Mouse (Mus musculus) ovary, adult 18-20 months (tissue): ENCODE measurements around the gene Cdk19.
"Not testable (repeated sequence)": the region's sequence is repeated elsewhere in the genome, so short reads cannot be mapped to it uniquely, and the experiment has no call there.

Experiments used
- DNase-seq: peaks from one replicate; pipeline ENCODE4 v3.0.0; 2022; ENCODE audit warnings: low spot score, mixed read lengths

The Cdk19 gene

GRCm38 (mm10) chr10:40479621-40480193, 140.3 kb downstream of the Cdk19 start:
- DNase-seq: no peak

GRCm38 (mm10) chr10:40481534-40481933, 142.2 kb downstream of the Cdk19 start:
- DNase-seq: no peak

DNA sequence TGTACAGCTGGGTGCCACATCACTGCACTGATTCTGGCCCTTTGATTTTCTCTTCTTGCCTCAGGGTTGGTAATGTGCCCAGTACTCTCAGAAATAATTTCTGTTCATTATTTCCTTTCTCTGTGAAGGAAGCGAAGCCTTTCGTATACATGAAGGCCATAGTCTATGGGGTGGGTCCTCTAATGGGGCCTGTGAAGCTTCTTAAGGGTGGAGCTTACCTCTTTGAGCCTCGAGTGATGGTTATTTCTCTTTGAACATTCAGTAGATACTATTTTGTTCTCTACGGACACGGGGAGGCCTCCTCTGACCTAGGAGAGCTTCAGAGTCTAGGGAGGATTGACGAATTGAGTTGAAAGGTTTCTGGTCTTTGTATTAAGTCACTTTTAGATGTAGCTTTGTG, 142.9 kb downstream of the Cdk19 start:
- DNase-seq: no peak

- no peak for DNase-seq
Observed at GRCm38 (mm10) chr10:40489086-40489796, 149.9 kb downstream of the Cdk19 start.

DNA sequence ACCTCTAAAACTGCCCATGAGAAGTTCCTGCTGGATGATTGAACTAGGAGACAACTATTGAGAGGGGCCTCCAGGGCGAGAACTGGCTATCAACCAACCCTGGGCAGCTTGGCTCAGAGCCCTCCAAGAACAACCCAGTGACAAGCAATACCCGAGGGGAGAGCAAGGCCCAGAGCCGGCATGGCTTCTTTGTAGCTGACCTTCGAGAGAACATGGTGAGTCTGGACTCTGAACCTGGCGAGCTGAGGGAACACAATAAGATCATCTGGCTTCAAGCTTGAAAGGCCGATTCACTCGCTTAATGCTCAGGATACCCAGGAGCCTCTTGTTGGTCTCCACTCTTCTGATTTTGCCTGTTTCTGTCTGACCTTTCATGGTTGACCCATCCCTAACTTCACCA, 151.8 kb downstream of the Cdk19 start:
- no peak for DNase-seq

DNA sequence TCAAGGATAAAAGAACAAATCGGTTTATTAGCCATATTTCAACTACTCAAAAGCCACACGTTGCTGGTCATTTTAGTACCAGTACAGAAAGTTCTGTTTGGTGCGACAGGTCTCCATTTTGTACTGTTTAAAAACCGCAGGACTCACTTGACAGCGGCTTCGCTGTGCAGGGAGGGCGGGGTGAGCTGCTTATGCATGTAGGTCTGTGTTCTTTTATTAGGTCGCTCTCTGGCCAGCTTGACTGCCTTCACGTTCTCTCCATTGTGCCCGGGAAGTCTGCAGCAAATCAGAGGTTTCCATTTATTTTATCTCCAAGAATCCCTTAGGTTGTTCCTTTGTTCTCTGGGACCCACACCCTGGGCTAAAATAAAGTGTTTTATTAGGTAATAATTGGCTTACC, 152.4 kb downstream of the Cdk19 start:
- no peak for DNase-seq

- DNase-seq: no peak
Observed at GRCm38 (mm10) chr10:40494181-40495162, 155.1 kb downstream of the Cdk19 start.

DNA sequence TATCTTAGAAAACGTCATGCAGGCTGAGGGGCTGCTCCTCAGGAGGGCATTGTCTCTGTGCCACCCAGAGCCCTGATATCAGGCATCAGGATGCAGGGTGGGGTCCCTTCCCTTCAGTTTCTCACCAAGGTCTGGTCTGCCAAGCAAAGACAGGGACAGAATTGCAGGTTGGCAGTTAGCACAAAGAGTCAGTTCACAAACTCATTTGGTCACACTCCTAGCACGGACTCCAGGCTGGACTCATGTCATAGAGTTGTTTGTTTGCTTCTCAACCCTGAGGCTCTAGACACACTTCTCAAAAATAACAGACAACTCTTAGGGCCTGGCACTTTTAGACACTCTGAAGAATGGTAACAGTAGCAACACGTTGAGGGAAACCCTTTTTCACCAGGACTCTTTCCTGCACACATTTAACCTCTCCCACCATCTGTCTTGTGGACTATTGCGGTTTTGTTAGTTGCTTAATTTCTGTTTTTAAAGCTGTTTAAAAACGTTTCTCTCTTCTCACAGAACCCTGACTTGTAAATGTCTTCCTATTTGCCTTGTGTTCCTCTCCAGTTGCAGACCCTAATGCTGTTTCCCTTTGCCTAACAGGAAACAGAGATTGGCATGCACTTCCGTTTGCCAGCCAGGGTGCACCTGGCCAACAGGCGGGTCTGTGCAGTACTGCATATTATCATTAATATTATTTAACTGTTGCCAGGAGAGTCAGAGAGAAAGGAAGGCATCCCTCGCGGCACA, 158.1 kb downstream of the Cdk19 start:
- DNase-seq: no peak

DNA sequence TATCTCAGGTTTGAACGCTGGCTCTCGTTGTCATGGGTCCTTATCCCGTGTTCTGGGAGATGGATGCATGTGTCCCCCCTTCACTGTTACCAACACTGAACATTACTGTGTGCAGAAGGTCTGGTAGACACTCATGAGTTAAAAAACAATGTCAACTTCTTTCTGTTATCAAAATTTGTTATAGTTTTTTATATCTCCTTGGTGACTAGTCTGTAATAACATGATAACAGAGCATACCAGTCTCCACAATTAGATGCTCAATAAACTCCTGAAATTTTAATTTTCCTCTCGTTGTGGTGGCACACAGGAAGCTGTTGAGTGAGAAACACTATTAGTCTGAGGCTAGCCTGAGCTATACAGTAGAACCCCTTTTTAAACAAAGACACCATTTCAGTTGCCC, 159.1 kb downstream of the Cdk19 start:
- no peak for DNase-seq

GRCm38 (mm10) chr10:40499314-40500252, 160.2 kb downstream of the Cdk19 start:
- DNase-seq: peak; percentile 31

- peak; percentile 32 for DNase-seq
Observed at GRCm38 (mm10) chr10:40500723-40501245, 161.4 kb downstream of the Cdk19 start.

GRCm38 (mm10) chr10:40502734-40503133, 163.4 kb downstream of the Cdk19 start:
- no peak for DNase-seq

GRCm38 (mm10) chr10:40510356-40510755, 171.0 kb downstream of the Cdk19 start:
- no peak for DNase-seq

GRCm38 (mm10) chr10:40511221-40511677, 171.9 kb downstream of the Cdk19 start:
- no peak for DNase-seq

GRCm38 (mm10) chr10:40512185-40512584, 172.8 kb downstream of the Cdk19 start:
- no peak for DNase-seq

- DNase-seq: not testable (repeated sequence)
Observed at GRCm38 (mm10) chr10:40512996-40513395, 173.6 kb downstream of the Cdk19 start.

GRCm38 (mm10) chr10:40515225-40515681, 175.9 kb downstream of the Cdk19 start:
- no peak for DNase-seq

GRCm38 (mm10) chr10:40516421-40516820, 177.1 kb downstream of the Cdk19 start:
- DNase-seq: no peak

DNA sequence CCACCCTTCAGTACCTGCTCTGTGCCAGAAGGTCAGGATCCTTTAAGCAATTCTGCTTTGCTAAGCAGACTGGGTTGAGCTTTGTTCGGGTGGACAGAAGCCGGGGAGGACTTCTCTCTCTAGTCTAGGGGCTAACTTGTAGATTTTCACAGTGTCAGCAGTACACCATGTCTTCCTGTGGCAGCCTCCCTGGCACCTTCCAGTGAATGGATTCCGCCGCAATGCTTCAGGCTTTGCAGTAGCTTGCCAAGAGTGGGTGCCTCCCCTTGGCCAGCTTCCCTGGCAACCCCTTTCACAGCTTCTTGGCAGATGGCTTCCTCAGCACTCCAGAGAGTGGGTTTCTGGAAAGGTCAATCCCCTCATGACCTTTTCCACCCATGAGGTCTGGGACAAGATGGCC, 180.2 kb downstream of the Cdk19 start:
- DNase-seq: peak; percentile 37

DNA sequence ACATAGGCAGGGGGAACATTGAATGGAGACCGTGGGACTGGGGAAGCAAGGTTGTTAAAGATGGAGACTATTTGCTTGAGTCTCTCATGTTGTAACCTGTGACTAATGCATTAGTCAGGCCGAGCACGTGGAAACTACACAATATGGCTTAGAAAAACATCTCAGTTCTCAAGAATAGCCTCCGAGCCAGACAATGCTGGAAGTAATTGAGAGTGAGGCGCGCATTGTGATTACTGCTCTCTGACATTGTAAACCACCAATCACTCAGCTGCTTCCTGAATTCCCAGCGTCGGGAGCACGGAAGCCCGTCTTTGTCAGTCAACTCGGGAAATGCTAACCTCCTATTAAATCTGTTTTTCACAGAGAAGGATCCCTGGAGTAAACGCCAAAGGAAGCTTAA, 182.2 kb downstream of the Cdk19 start:
- DNase-seq: no peak
